Mouse (Mus musculus): ENCODE measurements around the gene Pip5k1a.
"Not testable (repeated sequence)": the region's sequence is repeated elsewhere in the genome, so short reads cannot be mapped to it uniquely, and the experiment has no call there.

Pip5k1a gene

DNA sequence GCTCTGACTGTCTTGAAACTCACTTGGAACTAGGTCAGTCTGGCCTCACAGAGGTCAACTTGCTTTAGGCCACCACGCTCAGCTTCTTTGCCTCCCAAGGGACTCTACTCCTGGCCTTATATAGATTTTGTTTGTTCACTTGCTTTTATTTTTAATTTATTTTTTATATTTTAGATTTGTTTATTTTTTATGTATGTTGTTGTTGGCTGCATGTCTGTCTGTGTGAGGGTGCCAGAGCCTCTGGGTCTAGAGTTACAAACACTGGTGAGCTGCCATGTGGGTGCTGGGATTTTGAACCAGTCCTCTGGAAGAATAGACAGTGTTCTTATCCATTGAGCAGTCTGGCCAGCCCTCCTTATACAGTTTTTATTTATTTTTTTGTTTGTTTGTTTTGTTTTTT is 6.0 kb upstream of the Pip5k1a start:
- no peak for DNase-seq (ENCODE audit: low spot score)

DNA sequence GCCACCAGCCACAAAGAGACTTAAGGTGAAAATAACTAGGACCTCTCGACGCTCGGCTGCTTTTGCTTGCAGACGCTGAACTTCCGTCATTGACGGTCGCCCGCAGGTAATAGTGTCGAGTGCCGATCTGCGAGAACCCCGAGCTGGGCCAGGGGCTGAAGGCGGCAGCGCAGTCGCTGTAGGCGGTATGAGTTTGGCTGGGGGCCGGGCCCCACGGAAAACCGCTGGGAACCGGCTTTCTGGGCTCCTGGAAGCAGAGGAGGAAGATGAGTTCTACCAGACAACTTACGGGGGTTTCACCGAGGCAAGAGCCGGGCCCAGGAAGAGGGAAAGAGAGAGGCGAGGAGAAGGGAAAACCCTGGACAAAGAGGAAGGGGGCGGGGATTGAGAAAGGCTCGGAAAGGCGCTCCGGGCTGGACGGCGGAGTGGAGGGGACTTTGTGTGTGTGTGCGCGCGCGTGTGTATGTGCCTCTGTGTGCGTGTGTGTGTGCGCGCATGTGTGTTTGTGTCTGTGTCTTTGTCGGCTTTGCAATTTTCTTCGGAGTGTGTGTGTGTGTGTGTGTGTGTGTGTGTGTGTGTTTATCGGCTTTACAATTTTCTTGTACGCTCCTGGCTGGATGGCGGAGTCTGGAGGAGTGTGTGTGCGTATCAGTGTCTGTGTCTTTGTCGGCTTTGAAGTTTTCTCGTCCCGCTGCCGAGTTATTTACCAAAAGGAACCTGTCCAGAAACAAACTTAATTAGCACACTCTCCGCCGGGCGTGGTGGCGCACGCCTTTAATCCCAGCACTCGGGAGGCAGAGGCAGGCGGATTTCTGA is 4.4 kb upstream of the Pip5k1a start, which contains the start of gene Vps72:
Vps72 (plus strand) TSS at position 112 of the 816 bp plus-strand sequence.
- peak; percentile 85 for DNase-seq (ENCODE audit: low spot score)

GRCm38 (mm10) chr3:95107898-95108297 is 1.2 kb upstream of the Pip5k1a start:
- DNase-seq (ENCODE audit: low spot score), result no peak

- DNase-seq (ENCODE audit: low spot score), result not testable (repeated sequence)
Observed at GRCm38 (mm10) chr3:95107308-95107707, 578 bp upstream of the Pip5k1a start.

- no peak for DNase-seq (ENCODE audit: low spot score)
Observed at GRCm38 (mm10) chr3:95105586-95106337, 968 bp downstream of the Pip5k1a start.

DNA sequence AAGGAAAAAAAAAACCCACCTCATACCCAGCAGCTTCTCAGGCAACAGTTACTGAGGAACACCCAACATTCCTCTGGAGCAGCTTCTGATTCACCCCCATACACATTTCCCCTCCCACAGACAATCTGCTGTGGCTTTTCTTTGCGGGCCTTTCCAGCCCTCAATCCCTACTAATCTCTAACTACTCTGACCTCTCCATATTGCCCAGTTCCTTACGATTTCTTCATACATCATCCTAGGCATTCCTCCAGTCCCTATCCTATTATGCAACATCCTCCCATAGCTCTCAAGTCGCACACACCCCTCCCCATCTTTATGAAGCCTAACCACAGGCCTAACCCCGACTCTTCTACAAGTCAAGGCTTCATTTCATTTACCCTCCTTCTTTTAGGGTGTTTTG is 1.6 kb downstream of the Pip5k1a start:
- no peak for DNase-seq (ENCODE audit: low spot score)

- DNase-seq (ENCODE audit: low spot score), result no peak
Observed at GRCm38 (mm10) chr3:95100854-95101253, 5.9 kb downstream of the Pip5k1a start.

- no peak for DNase-seq (ENCODE audit: low spot score)
Observed at GRCm38 (mm10) chr3:95088071-95088470, 18.7 kb downstream of the Pip5k1a start.

DNA sequence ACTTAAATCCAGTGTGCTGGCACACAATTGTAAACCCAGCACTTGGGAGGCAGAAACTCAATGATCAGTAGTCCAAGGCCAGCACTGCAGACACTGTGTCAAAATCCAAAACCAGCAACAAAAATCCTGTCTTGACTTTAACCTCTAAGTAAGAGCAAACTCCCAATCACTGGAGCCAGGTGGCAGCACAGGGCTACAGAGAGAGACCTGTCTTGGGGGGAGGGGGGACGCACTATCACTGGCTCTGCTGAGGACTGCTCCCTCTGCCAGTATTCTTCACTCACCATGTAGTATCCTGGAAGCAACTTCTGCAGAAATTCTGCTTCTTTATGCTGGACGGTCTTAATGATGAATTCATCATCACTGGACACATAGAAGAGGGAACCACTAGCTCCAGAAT is 35.1 kb downstream of the Pip5k1a start:
- no peak for DNase-seq (ENCODE audit: low spot score)

DNA sequence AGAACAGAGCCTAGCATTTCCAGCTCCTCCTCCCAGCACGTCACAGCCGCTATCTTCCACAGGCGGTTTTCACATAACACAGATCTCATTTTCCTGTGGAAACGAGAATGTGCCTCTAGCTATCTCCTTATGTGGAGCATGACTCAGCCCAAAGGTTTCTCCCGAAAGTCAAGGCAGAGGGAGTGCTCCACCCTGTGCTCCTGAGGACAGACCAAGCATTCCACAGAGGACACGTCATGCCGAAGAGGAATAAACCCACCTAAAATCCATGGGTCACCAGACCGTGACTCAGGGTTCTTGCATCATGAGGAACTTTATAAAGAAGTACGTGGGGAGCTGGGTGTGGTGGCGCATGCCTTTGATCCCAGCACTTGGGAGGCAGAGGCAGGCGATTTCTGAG is 40.2 kb downstream of the Pip5k1a start:
- DNase-seq (ENCODE audit: low spot score), result peak; percentile 29

- DNase-seq (ENCODE audit: low spot score), result no peak
Observed at GRCm38 (mm10) chr3:95066095-95066494, 40.6 kb downstream of the Pip5k1a start.

DNA sequence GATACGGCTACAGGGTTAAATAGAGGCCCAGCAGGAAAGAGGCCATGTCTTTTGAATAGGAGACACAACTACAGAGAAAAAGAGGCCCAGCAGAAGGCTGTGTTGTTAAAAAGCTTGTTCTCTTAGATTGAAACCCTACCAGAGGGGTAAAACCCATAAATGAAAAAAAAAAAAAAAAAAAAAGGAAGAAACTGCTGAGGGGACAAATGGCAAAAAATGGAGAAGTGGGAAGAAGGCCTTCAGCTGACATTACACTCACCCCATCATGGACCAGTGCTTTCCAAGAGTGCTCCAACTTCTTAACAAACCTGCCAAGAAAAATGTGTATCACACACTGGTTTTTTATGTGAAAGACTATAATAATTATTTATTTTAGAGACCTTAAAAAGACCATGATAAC is 41.2 kb downstream of the Pip5k1a start:
- no peak for DNase-seq (ENCODE audit: low spot score)

- no peak for DNase-seq (ENCODE audit: low spot score)
Observed at GRCm38 (mm10) chr3:95063741-95064140, 43.0 kb downstream of the Pip5k1a start.

DNA sequence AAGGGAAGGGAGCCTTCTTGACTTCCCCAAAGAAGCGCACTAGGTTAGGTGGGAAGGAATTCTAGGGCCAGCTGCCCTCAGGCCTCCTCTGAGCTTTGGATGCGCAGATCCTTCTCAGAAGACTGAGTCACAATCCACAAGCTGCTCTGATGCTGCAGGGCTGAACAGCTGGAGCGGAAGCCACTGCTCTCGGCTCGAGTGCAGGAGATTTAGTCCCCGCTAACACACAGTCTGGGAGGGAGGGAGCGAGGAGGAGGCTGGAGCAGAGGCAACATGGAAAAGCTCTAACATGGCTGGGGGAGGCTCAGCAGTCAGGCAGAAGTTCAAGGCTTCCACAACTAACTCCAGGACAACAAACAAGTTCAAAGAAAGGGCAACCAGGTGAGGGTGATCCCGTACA is 48.7 kb downstream of the Pip5k1a start:
- DNase-seq (ENCODE audit: low spot score), result no peak

- DNase-seq (ENCODE audit: low spot score), result no peak
Observed at GRCm38 (mm10) chr3:95056275-95056674, 50.5 kb downstream of the Pip5k1a start.

DNA sequence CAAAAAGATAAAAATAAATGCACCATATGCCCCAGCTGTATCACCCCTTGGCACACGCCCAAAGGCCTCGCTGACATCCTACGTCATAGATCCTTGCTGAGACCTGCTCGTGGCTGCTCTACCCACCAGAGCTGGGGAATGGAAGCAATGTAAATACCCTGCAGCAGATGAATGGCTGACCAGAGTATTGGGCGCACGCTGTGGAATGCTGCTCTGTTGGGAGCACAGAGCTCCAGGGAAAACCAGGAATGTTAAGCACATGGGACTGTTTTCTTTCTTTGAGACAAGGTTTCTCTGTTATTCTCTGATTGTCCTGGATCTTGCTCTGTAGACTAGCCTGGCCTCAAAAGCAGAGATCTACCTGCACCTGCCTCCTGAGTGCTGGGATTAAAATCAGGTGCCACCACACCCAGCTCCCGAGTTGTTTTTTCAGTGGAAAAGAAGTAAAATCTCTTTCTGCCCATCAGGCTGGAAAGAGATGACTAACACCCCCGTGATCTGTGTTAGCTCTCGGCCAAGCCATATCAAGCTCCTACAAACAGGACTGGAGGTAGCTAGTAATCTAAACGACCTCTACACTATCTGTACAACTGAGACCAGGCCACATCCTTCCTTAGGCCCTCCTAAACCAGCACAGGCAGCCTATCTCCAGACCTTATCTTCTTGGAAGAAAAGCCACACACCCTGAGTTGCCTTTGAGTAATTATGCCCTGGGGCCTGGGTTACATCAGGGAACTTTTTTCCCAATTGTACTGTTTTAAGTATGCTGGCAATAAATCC is 52.1 kb downstream of the Pip5k1a start:
- peak; percentile 29 for DNase-seq (ENCODE audit: low spot score)

GRCm38 (mm10) chr3:95053701-95054100 is 53.0 kb downstream of the Pip5k1a start:
- DNase-seq (ENCODE audit: low spot score), result no peak

DNA sequence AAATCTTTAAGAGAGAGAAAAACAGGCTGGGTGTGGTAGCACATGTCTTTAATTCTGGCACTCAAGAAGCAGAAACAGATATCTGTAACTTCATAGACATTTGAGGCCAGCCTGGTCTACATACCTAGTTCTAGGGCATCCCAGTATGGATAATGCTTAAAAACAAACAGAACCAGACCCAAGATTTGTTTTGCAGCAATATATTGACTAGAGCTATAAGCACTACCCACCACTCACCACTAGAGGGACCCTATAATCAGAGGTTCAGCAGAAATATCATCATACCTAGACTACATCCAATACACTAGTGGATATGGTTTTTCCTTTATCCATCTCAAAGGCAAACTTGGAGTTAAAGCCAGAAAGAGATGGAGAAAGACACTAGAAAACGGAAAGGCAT is 53.8 kb downstream of the Pip5k1a start:
- DNase-seq (ENCODE audit: low spot score), result no peak

DNA sequence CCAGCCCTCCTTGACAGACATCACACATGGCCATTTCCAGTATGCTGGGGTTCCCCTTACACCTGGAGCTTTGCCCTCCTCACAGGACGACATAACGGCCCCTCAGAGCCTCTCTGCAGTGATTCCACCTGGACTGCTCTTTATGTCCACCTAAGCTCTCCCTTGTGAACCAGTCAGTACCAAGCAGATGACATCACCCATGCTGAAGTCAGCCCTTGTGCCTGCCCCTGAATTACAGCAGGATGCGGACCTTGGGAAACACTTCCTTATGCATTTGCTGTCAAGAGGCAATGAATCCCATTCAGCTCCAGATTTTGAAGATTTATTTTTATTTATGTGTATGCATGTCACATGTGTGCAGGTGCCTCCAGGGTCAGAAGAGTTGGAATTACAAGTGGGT is 58.8 kb downstream of the Pip5k1a start:
- no peak for DNase-seq (ENCODE audit: low spot score)

- DNase-seq (ENCODE audit: low spot score), result peak; percentile 76
Observed at GRCm38 (mm10) chr3:95046462-95047057, 60.2 kb downstream of the Pip5k1a start.

GRCm38 (mm10) chr3:95043251-95043650 is 63.5 kb downstream of the Pip5k1a start:
- DNase-seq (ENCODE audit: low spot score), result no peak

DNA sequence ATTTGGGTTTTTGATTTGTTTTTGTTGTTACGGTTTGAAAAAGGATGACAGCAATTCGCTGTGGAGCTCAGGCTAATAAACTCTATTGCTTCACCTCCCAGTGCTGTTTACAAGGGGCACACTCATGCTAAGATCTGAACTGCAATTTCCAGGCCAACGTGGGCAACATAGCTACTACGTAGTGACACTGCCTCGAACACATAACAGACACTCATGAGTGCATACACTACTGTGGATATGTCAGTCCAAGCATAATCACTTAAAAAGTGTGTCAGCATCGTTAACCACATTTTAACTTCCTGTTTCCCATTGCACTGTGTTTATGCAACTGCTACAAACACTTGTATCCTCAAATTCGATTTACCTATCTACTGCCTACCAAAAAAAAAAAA is 63.9 kb downstream of the Pip5k1a start:
- DNase-seq (ENCODE audit: low spot score), result no peak
